Comparison of ENCODE assay signal across 8 mouse cellular contexts in genomic region chr10:93275212-93276136, GRCm38 (mm10). TPM values are rescaled to one million over a fixed set of nuclear protein-coding genes. Genes with fewer than 3 reads are reported as not detected.
DNase-seq lines count a peak whose midpoint lies in the region; ATAC-seq and TF ChIP-seq lines count a peak whose summit lies in the region.

No protein-coding gene starts in this region.

- TF ChIP-seq CTCF in forebrain, postnatal 0 days (IDR thresholded peaks at IDR 0.05; ENCODE audit: low read depth), result peak; percentile 22; the same call in 1 of the 2 replicates

- no peak for ATAC-seq in CD4-positive, CD25-positive, alpha-beta regulatory T cell, adult 4 months
- ATAC-seq in cerebellum, adult (ENCODE audit: insufficient number of reproducible peaks, low FRiP score, low TSS enrichment), result peak; percentile 77
- ATAC-seq in forebrain, postnatal 0 days, result peak; percentile 90
- peak; percentile 88 for ATAC-seq in neural tube, embryonic 12.5 days (ENCODE audit: low FRiP score, low read depth)

- H3K4me1 ChIP-seq in forebrain, postnatal 0 days (ENCODE audit: insufficient read depth), result peaks cover 25% of the 10 kb centered on the region
- peaks cover 35% of the 10 kb centered on the region for H3K4me1 ChIP-seq in neural tube, embryonic 12.5 days

- H3K36me3 ChIP-seq in forebrain, postnatal 0 days (ENCODE audit: insufficient read depth), result no peaks in the 10 kb centered on the region
- no peaks in the 10 kb centered on the region for H3K36me3 ChIP-seq in neural tube, embryonic 12.5 days

- no peaks in the 10 kb centered on the region for H3K9me3 ChIP-seq in forebrain, postnatal 0 days (ENCODE audit: low read length)
- no peaks in the 10 kb centered on the region for H3K9me3 ChIP-seq in neural tube, embryonic 12.5 days

- 11% methylated on average over 25 of the region's 25 CpGs for WGBS in forebrain, postnatal 0 days
- WGBS in neural tube, embryonic 12.5 days, result 32% methylated on average over 25 of the region's 25 CpGs

- H3K27ac ChIP-seq in forebrain, postnatal 0 days (ENCODE audit: low read depth, low read length), result peak overlapping the region; percentile 87
- H3K27ac ChIP-seq in neural tube, embryonic 12.5 days, result peak overlapping the region; percentile 32; the same call in 1 of the 2 replicates

- peak overlapping the region; percentile 61 for H3K4me2 ChIP-seq in forebrain, postnatal 0 days (ENCODE audit: low read depth)
- peak overlapping the region; percentile 48 for H3K4me2 ChIP-seq in neural tube, embryonic 12.5 days (replicated peaks)

- H3K9ac ChIP-seq in forebrain, postnatal 0 days, result peak overlapping the region; percentile 51
- no peak overlapping the region for H3K9ac ChIP-seq in neural tube, embryonic 12.5 days

- no peaks in the 10 kb centered on the region for H3K27me3 ChIP-seq in forebrain, postnatal 0 days (ENCODE audit: insufficient read depth, low read length)
- no peaks in the 10 kb centered on the region for H3K27me3 ChIP-seq in neural tube, embryonic 12.5 days (replicated peaks)

- peak overlapping the region; percentile 32 for H3K4me3 ChIP-seq in forebrain, postnatal 0 days (ENCODE audit: low read depth, low read length)
- H3K4me3 ChIP-seq in neural tube, embryonic 12.5 days, result peak overlapping the region; percentile 16; the same call in 1 of the 2 replicates

- peak; percentile 32 for DNase-seq in CD4-positive, CD25-positive, alpha-beta regulatory T cell, adult 2 months (ENCODE audit: low read depth, low spot score)
- DNase-seq in forebrain, postnatal 0 days, result peak; percentile 87
- peak; percentile 79 to 83 for DNase-seq in layer of hippocampus, postnatal 10 days (ENCODE audit: low spot score in 2 of 2)
- DNase-seq in thymus, postnatal 14 days, result no peak
- DNase-seq in adrenal gland, postnatal 4 days (ENCODE audit: low spot score in 2 of 2), result no peak

RNA-seq across cellular contexts. Expression of gene Elk3, which starts 35.5 kb away (rescaled TPM):
- 10 to 100 TPM; 26.0 to 26.3 TPM for polyA plus RNA-seq in CD4-positive, CD25-positive, alpha-beta regulatory T cell, adult 4 months (2017; shearing (Covaris generic))
- 5.1 and 8.8 TPM in 2 replicates for total RNA-seq in forebrain, postnatal 0 days (2014; rRNA removed)
- polyA plus RNA-seq in forebrain, postnatal 0 days (2015; fragmentation: Nextera tagmentation; extraction: Ambion mirVana), result 4.9 and 6.2 TPM in 2 replicates
- 10 to 100 TPM; 12.3 to 12.8 TPM for total RNA-seq in layer of hippocampus, postnatal 10 days (2021)
- polyA plus RNA-seq in neural tube, embryonic 12.5 days (2016; fragmentation: Nextera tagmentation; extraction: Ambion mirVana), result 18.9 and 21.3 TPM in 2 replicates
- 10 to 100 TPM; 71.3 to 72.3 TPM for total RNA-seq in adrenal gland, postnatal 4 days (2021)

Comparison
In these comparisons a context has a peak if more than half of its experiments do, and no peak if none do; other contexts are left out.
1. DNase-seq: peak in CD4-positive, CD25-positive, alpha-beta regulatory T cell, adult 2 months (single experiment), forebrain, postnatal 0 days (single experiment) and layer of hippocampus, postnatal 10 days (2 of 2); none in thymus, postnatal 14 days (single experiment) and adrenal gland, postnatal 4 days (0 of 2).